Mouse (Mus musculus) hindbrain, embryonic 10.5 days (tissue): Measurements from ENCODE around the gene Cyp4f18. TPM values are rescaled to one million over a fixed set of nuclear protein-coding genes. Genes with fewer than 3 reads are reported as not detected.

Experiments used
- DNase-seq: peaks from one replicate; pipeline ENCODE4 v3.0.0-alpha.2; 2017; ENCODE audit warnings: low spot score
- H3K27ac ChIP-seq: fragments of 300-500 bp; sonication (generic); 2 replicates; pipeline ENCODE4 v1.5.1; 2016; ENCODE audit warnings: mild to moderate bottlenecking, moderate library complexity
- H3K27me3 ChIP-seq: fragments of 300-500 bp; sonication (generic); 2 replicates; pipeline ENCODE4 v1.6.1; 2016; ENCODE audit warnings: mild to moderate bottlenecking; ENCODE audit not compliant: poor library complexity, insufficient read depth, severe bottlenecking
- H3K36me3 ChIP-seq: fragments of 300-500 bp; sonication (generic); 2 replicates; pipeline ENCODE4 v1.6.1; 2016; ENCODE audit warnings: mild to moderate bottlenecking, moderate library complexity
- H3K4me1 ChIP-seq: fragments of 300-500 bp; sonication (generic); replicated peaks from 2 replicates; pipeline ENCODE4 v1.6.1; 2016; ENCODE audit warnings: mild to moderate bottlenecking
- H3K4me3 ChIP-seq: fragments of 300-500 bp; sonication (generic); 2 replicates; pipeline ENCODE4 v1.5.1; 2016; ENCODE audit warnings: mild to moderate bottlenecking, moderate library complexity
- H3K9me3 ChIP-seq: fragments of 300-500 bp; sonication (generic); 2 replicates; pipeline ENCODE4 v1.6.1; 2016; ENCODE audit warnings: mild to moderate bottlenecking, moderate library complexity
- WGBS: fragments of 180-500 bp; shearing (Covaris S2); methylation state at CpG from one replicate; pipeline ENCODE4 v1.1.7; 2016; 5-methylcytosine and 5-hydroxymethylcytosine counted together
- polyA plus RNA-seq: library from polyadenylated mRNA; unstranded; fragments of >200 nt; fragmentation: Nextera tagmentation; extraction: Ambion mirVana; gene quantifications from 2 replicates; pipeline ENCODE4 v1.2.1, GENCODE M21; 2016

The Cyp4f18 gene
- polyA plus RNA-seq, 1 experiment from 2014 or later: 0.50 TPM

- Histone ChIP-seq H3K9me3 (peaks cover 4% of the 10 kb centered on the region), H3K4me1 (peaks cover 18% of the 10 kb centered on the region), H3K27me3 (no peaks in the 10 kb centered on the region), H3K27ac (no peak overlapping the region), H3K4me3 (no peak overlapping the region), H3K36me3 (peaks cover 13% of the 10 kb centered on the region)
- 92% methylated on average over 5 of the region's 5 CpGs for WGBS
- DNase-seq: no peak
Measured at GRCm38 (mm10) chr8:71948624-71949023, 60.8 kb downstream of the Cyp4f18 start.

- no peak for DNase-seq
- H3K4me1 ChIP-seq: no peaks in the 10 kb centered on the region
- no peak overlapping the region for H3K4me3 ChIP-seq
- 87% methylated on average over 1 of the region's 1 CpGs for WGBS
- no peaks in the 10 kb centered on the region for H3K27me3 ChIP-seq
- no peak overlapping the region for H3K27ac ChIP-seq
- H3K9me3 ChIP-seq: no peaks in the 10 kb centered on the region
- no peaks in the 10 kb centered on the region for H3K36me3 ChIP-seq
Measured at GRCm38 (mm10) chr8:71941776-71942175, 67.7 kb downstream of the Cyp4f18 start.

GRCm38 (mm10) chr8:71940293-71941208 lies 68.9 kb downstream of the Cyp4f18 start:
- DNase-seq: no peak
- Histone ChIP-seq H3K27me3 (no peaks in the 10 kb centered on the region), H3K9me3 (peaks cover 2% of the 10 kb centered on the region; the same call in 1 of the 2 replicates), H3K4me1 (no peaks in the 10 kb centered on the region), H3K27ac (no peak overlapping the region), H3K4me3 (no peak overlapping the region), H3K36me3 (peaks cover 2% of the 10 kb centered on the region; the same call in 1 of the 2 replicates)
- 86% methylated on average over 2 of the region's 2 CpGs for WGBS

Other genes with a start within 250 kb of the Cyp4f18 start
- gene Zfp709, start 127.6 kb downstream of the Cyp4f18 start, polyA plus RNA-seq: 4.3 and 5.3 TPM in 2 replicates
- 8.6 and 8.7 TPM in 2 replicates for gene Zfp882, start 101.0 kb downstream of the Cyp4f18 start, polyA plus RNA-seq
- gene Zfp617, start 101.0 kb downstream of the Cyp4f18 start, polyA plus RNA-seq: 31.7 and 34.2 TPM in 2 replicates
- 18.3 and 26.3 TPM in 2 replicates for gene Zfp961, start 58.6 kb downstream of the Cyp4f18 start, polyA plus RNA-seq
- gene Olfr372, start 31.6 kb upstream of the Cyp4f18 start, polyA plus RNA-seq: not detected in 2 replicates
- 0.04 TPM in 1 of 2 replicates, not detected in the other for gene Olfr373, start 73.6 kb upstream of the Cyp4f18 start, polyA plus RNA-seq
- gene Olfr374, start 97.4 kb upstream of the Cyp4f18 start, polyA plus RNA-seq: not detected in 2 replicates
- gene Tpm4, start 125.3 kb upstream of the Cyp4f18 start, polyA plus RNA-seq: 481 and 624 TPM in 2 replicates
- gene Rab8a, start 151.6 kb upstream of the Cyp4f18 start, polyA plus RNA-seq: 141 and 155 TPM in 2 replicates
- not detected in 2 replicates for gene Hsh2d, start 180.0 kb upstream of the Cyp4f18 start, polyA plus RNA-seq
- gene Cib3, start 203.2 kb upstream of the Cyp4f18 start, polyA plus RNA-seq: not detected in 2 replicates
- gene Gm11034, start 204.0 kb upstream of the Cyp4f18 start, polyA plus RNA-seq: not detected in 2 replicates
- gene Fam32a, start 210.1 kb upstream of the Cyp4f18 start, polyA plus RNA-seq: 63.4 and 80.6 TPM in 2 replicates
- 186 and 213 TPM in 2 replicates for gene Ap1m1, start 230.4 kb upstream of the Cyp4f18 start, polyA plus RNA-seq